Mouse (Mus musculus): Measurements from ENCODE around the gene Krt16.

Gene Krt16

DNA sequence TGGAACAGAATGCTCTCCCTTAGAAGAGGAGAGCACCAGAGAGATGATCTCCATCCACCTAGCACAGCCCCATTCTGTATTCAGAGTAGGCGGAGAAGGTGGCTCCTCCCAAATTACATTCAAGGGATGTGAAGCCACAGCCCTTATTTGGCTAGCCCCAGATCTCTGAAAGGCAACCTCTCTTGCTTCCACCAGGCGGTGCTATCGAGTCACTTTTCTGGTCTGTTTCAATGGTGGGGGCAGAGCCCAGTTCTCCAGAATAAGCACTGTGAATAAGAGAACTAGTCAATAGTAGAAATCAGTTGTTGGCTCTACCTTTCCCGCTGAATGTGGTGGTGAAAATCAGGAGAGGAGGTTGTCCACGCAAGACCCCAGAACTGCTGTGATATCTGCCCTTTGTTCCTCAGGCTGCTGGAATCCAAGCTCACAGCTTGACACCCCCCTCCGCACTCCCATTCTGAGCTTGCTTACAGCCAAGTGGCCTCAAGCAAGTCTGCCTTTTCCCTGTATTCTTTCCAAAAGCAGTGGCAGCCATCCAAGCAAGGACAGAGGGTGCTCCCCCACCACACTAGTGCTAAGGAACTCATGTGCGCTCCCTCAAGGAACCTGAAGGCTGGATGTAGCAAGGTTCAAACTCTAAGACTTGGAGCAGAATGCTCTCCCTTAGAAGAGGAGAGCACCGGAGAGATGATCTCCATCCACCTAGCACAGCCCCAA is 48.4 kb downstream of the Krt16 start:
- no peak for TF ChIP-seq GATA4 (IDR thresholded peaks at IDR 0.05; ENCODE audit: insufficient replicate concordance, low read length)

DNA sequence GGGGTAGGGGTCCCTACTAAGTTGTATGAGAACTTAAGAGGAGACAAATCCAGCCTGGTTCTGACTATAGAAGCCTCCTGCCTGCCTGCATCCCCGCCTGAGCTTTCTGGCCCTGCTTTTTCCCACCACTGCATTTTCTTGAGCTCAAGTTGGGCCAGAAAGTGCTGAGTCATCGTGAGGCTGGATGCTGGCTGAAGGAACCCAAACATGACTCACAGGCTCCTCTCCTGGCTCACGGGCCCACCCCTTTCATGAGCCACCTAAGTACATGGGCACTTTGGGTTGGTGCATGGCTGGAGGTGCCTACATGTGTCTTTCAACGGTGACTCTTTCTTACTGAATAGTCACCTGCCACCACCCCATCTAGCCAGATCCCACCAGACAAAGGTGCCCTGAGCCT is 50.0 kb downstream of the Krt16 start:
- TF ChIP-seq GATA4 (IDR thresholded peaks at IDR 0.05; ENCODE audit: insufficient replicate concordance, low read length): no peak
